Mouse (Mus musculus) skeletal muscle tissue, adult 2 months (tissue): ENCODE results near the gene Pax1.

Experiments used
- DNase-seq: peaks from one replicate; pipeline ENCODE4 v3.0.0-alpha.2; 2012; ENCODE audit warnings: low read depth, low spot score

Gene Pax1

DNA sequence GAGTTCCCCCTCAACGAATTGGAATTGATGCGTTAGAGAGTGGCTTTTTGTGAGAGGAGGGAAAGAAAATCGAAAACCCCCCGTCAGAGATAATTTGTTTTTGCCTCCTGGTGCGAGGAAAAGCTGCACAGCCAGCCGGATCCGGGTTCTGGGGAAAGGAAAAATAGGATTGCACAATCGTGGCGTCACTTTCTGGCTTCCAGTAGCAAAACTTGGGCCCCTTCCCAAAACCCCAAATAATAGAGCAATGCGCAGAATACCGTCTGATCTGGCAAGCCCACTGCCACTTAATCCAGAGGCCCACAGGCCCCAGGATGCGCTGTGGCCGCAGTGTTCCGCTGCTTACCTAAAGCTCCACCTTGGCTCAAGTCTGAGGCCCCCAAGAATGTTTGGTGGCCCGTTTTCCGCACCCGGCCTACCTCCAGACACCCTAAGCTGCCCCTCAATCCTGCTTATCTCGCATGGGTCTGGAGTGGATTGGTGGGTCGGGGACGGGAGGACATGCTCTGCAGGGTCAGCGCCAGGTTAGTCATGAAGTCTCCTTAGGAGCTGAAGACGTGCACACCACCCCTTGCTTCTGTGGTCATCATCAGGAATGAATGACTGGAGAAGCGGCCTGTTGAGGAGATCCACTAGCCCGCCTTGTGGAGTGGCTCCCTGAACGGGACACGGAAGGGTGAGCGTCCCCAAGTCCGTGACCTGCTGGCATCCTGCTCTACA lies 11.4 kb downstream of the Pax1 start:
- no peak for DNase-seq

DNA sequence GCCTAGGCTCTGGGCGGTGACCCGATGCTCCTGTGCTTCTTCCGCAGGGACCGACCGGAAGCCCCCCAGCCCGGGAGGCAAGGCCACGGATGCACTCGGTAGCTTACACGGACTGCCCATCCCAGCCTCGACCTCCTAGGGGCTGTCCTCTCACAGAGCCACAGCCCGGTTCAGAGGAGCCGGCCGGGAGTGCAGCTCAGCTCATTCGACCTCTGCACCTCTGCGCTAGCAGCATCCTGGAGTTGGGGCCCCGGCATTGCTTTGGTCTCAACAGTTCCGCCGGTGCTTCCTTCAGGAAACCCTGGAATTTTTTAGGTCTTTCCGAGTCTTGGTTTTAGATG lies 11.9 kb downstream of the Pax1 start:
- no peak for DNase-seq

DNA sequence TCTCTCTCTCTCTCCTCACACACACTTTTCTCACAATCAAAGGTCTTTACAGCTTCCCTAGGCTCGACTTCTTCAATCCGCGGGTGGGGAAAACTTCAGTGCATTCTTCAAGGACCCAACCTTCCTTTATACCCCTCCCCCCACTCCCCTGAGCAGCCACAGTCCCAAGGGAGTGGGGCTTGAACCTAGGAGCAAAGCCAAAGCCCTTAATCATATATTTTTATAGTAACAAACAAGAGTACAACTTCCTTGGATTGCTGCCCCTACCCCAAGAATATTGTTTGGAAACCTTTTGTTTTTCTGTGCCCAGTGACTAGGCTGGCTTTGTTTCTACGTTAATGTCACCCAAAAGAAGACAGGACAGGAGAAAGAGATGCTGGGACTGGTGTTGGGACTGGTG lies 12.5 kb downstream of the Pax1 start:
- no peak for DNase-seq

DNA sequence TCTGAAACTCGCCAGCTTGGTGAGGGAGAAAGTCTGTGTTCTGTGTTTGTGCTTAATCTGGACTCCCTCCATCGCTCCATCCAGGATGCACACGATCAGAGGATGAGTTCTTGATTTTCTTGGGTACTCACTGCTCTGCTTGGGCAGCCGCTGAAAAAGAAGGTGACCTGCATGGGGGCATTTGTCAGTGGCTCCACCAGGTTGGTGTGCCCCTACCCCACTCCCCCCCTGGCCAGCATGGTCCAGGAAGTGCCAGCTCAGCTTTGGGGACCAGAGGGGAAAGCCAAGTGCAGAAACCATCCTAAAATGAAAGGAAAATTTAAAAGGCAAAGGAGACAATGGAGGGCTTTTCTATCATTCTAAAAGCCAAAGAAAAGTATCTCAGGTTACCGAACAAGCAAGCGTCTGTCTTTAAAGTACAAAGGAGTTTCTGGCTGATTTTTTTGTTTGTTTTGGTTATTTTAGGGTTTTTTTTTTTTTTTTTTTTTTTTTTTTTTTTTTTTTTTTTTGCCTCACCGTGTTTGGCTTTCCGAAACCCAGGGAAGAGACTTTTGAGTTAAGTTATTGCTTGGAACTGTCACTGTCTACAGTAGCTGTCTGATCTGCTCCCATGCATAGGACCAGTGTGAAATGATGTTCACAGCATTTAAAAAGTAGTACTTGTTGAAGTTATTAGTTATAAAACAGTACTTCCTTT lies 13.4 kb downstream of the Pax1 start:
- no peak for DNase-seq

DNA sequence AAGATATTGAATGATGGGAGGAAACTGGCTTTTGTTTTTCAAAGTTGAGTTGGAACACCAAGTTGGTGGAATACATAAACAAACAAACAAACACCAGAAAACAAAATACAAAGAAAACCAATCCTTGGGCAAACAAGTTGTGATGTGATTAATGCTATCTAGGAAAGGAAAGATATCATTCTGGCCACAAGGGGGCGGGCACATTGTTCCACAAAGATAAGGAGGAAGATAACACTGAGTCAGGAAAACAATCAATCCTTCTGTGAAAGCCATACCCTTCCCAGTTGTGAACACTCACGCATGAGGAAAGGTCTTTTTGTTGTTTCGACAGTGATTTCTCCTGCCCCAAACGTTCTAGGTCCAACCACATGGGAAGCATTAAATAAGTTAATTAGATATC lies 17.2 kb downstream of the Pax1 start:
- DNase-seq, result no peak

DNA sequence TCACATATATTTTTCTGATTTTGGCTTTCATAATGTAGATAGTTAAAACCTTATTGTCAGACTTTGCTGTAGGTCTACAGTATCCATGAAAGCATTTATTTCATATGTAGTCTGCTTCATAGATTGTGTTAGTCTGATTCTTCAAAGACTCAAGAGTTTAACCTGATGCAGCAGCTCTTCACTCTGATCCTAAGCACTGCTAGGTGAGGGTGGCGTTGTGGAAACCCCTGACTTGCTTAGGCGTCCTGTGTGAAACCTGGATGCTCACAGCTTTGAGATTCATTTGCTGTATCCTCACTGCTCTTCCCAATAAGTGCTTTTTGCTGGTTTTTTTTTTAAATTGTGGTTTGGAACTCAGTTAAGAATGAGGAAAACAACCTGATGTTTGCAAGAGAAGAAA lies 21.6 kb downstream of the Pax1 start:
- no peak for DNase-seq

DNA sequence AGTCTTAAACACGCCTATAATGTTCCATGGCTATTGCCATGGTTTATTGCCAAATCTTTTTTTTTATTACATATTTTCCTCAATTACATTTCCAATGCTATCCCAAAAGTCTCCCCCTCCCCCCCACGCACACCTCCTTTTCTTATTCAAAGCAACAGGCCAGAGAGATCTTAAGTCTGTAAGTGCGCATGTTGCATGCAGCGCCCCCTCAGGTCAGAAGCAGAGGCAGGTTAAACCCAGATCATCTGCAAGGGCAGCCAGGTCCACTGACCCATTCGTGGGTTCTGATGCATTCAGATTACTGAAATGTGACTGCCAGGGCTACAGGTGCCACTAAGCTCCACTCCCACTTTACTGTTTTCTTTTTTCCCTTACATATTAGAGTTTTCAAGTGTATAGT lies 25.2 kb downstream of the Pax1 start:
- DNase-seq, result no peak

DNA sequence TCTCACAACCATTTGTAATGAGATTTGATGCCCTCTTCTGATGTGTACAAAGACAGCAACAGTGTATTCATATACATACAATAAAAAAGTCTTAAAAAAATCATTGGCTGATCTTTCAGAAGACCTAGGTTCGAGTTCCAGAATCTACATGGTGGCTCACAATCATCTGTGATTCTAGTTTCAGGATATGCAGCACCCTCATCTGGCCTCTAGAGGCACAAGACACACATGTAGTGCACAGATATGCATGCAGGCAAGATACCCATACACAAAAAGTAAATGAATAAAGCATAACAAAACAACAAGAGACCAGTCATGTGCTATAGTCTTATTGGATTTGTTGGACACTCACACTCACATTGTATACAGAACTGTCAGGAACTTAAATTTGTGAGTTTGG lies 47.6 kb downstream of the Pax1 start:
- no peak for DNase-seq

DNA sequence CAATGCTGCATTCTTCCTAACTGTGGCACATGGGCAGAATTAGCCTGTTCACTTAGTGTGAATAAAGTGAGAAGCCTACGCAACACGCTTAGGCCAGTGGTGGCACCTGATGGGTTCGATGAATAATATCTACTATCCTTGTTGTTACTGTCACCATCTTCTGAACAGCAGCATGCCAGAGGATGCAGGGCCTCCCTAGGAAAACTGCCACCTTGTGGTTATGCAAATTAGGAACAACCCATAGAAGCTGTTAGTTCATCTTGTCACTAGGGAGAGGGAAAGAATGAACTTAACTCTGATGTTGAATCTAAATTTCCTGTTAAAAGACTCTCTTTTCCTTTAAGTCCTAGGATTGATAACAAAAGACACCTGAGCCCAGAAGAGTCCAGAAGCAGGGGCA lies 53.3 kb downstream of the Pax1 start:
- DNase-seq, result no peak

DNA sequence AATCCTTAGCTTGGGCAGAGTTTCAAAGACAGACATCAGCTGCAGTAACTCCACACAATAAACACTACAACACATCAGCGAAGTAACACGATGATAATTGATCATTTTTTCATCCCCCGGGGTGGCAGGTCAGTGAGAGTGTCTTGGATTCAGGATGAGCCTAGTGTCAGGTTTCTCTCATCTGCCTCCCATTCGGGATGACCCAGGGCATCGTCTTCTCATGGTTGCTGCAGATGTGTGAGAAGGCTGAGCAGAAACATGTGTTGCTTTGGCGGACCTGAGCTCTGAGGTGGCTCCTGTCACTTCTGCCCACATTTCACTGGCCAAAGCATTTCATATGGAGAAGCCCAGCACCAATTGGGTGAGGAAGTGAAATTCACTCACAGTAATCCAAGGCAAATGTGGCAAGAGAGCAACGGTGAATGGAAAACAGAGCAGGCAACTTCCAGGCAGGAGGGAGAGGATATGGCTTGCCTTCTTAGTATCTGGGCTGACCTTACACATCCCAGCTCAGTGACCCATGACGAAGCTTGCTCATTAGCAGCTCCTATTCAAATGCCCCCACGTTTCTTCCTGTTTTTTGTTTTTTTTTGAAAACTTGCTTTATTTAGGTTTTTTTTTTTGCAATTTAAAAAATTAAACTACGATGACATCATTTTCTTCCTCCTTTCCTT lies 63.0 kb downstream of the Pax1 start:
- no peak for DNase-seq

DNA sequence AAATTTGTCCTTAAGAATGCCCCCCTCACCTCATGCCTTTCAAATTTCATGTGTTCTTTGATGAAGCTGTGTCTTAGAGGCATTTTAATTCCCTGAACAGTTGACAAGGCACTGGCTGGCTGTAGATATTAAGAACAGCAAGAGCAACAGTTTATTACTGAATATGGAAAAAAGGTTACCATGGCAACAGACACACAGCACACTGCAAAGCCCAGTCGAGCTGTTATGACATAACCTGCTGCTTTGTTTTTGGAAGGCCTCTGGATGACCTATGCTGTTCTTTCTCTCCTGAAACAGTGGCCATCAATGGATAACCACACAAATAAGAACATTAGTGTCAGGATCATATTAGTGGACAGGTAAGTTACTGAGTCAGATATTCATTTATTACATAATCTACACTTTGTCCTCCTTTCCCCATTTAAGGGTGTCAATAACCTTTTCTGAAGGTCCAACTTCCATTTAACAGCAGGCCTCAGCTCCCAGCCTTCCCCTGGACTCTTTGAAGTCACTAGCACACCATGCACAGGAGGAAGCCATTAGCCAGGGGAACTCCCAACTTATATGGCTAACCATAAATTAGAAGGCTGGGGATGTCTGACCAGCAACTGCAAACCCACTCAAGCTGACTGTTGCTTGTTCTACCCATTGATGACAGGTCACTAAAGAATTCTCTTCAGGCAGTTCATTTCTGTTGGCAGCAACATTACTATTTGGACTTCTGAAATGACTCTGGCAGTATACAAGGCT lies 68.1 kb downstream of the Pax1 start:
- DNase-seq, result no peak

DNA sequence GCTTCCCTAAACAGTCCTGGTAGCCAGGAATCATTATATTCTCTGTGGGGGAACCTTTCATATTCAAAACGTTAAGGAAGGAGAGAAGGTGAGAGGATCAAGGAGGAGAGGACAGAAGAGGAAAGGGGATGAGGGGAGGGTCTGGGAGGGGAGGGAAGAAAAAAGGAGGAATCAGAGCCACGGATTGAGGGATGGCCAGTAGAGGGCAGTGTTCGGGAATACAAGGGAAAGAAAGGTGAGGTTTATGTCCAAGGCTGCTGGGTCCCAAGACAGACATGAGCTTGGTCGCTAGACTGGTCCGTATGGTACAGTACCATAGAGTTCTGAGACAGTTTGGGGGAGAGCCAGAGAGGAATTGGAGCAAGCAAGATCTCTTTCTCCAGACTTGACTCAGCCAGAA lies 71.4 kb downstream of the Pax1 start:
- DNase-seq, result no peak
